Comparison of ENCODE assay signal across 19 mouse cellular contexts in genomic region chr12:28727061-28727460, GRCm38 (mm10). TPM values are rescaled to one million over a fixed set of nuclear protein-coding genes. Genes with fewer than 3 reads are reported as not detected.
DNase-seq lines count a peak whose midpoint lies in the region; ATAC-seq and TF ChIP-seq lines count a peak whose summit lies in the region.
"Had no signal": no experiment of that assay in that cellular context is flagged by ENCODE, and none has a peak within 500 bp of the region (broad histone marks: within the 10 kb centered on the region; RNA-seq: fewer than 3 reads in every experiment).

No protein-coding gene starts in this region.

- no peak overlapping the region for H3K4me2 ChIP-seq in forebrain, embryonic 14.5 days (ENCODE audit: low read length)
- H3K4me2 ChIP-seq: heart, embryonic 11.5 days; limb, embryonic 15.5 days; neural tube, embryonic 13.5 days had no signal

- DNase-seq in lung, postnatal 36 days = peak; percentile 8
- DNase-seq in lung, postnatal 10 days = no peak
- DNase-seq in ES-CJ7 (ENCODE audit: low read depth, low spot score) = peak; percentile 33
- DNase-seq in splenic B cell, adult 2 months (ENCODE audit: low read depth, low spot score) = peak; percentile 12
- no peak for DNase-seq in gastrocnemius, adult 2 months
- no peak for DNase-seq in forebrain, embryonic 14.5 days (ENCODE audit: low spot score)
- DNase-seq: cerebellum, adult 8-10 months; heart, postnatal 10 days; kidney, adult 2 months; kidney, postnatal 14 days; right cerebral cortex, postnatal 25 days; thymus, postnatal 14 days had no signal

- TF ChIP-seq CTCF in gastrocnemius, adult 2 months (IDR thresholded peaks at IDR 0.05) = no peak

- ATAC-seq in granulocyte monocyte progenitor cell, adult 5-6 weeks (replicated peaks; ENCODE audit: poor library complexity, severe bottlenecking) = peak; percentile 67
- no peak for ATAC-seq in forebrain, embryonic 14.5 days
- ATAC-seq: lung, postnatal 0 days; Patski had no signal

- WGBS in forebrain, embryonic 14.5 days = 89% methylated on average over 5 of the region's 5 CpGs

- no peak overlapping the region for H3K27ac ChIP-seq in gastrocnemius, adult 2 months
- H3K27ac ChIP-seq in forebrain, embryonic 14.5 days (ENCODE audit: low read depth, low read length) = no peak overlapping the region
- H3K27ac ChIP-seq: embryonic facial prominence, embryonic 10.5 days; limb, embryonic 15.5 days; neural tube, embryonic 13.5 days had no signal

- intact Hi-C loops in gastrocnemius, adult 2 months (cut with DNase I) = no loop called here

- H3K36me3 ChIP-seq in splenic B cell, adult 2 months (ENCODE audit: control insufficient read depth, insufficient read depth, low read length, poor library complexity, severe bottlenecking) = peaks cover 4% of the 10 kb centered on the region; the same call in 1 of the 2 replicates
- peaks cover 26% of the 10 kb centered on the region for H3K36me3 ChIP-seq in forebrain, embryonic 14.5 days (ENCODE audit: control insufficient read depth, insufficient read depth, low read length)

- no peaks in the 10 kb centered on the region for H3K27me3 ChIP-seq in splenic B cell, adult 2 months (ENCODE audit: control insufficient read depth, insufficient read depth, low read length, poor library complexity, severe bottlenecking)
- H3K27me3 ChIP-seq in forebrain, embryonic 14.5 days (replicated peaks; ENCODE audit: control insufficient read depth, insufficient read depth, low read length) = no peaks in the 10 kb centered on the region
- H3K27me3 ChIP-seq: limb, embryonic 15.5 days; neural tube, embryonic 13.5 days; Patski had no signal

- H3K9ac ChIP-seq in forebrain, embryonic 14.5 days (ENCODE audit: low read length) = no peak overlapping the region
- H3K9ac ChIP-seq: limb, embryonic 15.5 days; neural tube, embryonic 13.5 days had no signal

- H3K9me3 ChIP-seq in forebrain, embryonic 14.5 days (replicated peaks; ENCODE audit: control insufficient read depth, low read length) = no peaks in the 10 kb centered on the region
- H3K9me3 ChIP-seq: embryonic facial prominence, embryonic 10.5 days; limb, embryonic 15.5 days; neural tube, embryonic 13.5 days had no signal

- H3K4me3 ChIP-seq in gastrocnemius, adult 2 months = no peak overlapping the region
- no peak overlapping the region for H3K4me3 ChIP-seq in forebrain, embryonic 14.5 days (ENCODE audit: low read depth, low read length)
- H3K4me3 ChIP-seq: embryonic facial prominence, embryonic 10.5 days; limb, embryonic 15.5 days; neural tube, embryonic 13.5 days had no signal

- no peaks in the 10 kb centered on the region for H3K4me1 ChIP-seq in forebrain, embryonic 14.5 days (ENCODE audit: control insufficient read depth, insufficient read depth, low read length)
- H3K4me1 ChIP-seq: limb, embryonic 15.5 days had no signal

RNA-seq across cellular contexts. Expression of gene Trappc12, which starts 23.2 kb away (rescaled TPM):
- 40.9 and 41.2 TPM in 2 replicates for total RNA-seq in granulocyte monocyte progenitor cell, adult 5-6 weeks (2014; fragmentation: Nextera tagmentation)
- total RNA-seq in granulocyte monocyte progenitor cell, adult 5-6 weeks (2017) = 40.5 and 46.5 TPM in 2 replicates
- total RNA-seq in gastrocnemius, adult 2 months (2021) = 10 to 100 TPM; 18.2 to 22.5 TPM
- 38.4 and 43.2 TPM in 2 replicates for polyA plus RNA-seq in forebrain, embryonic 14.5 days (2014; fragmentation: Nextera tagmentation; extraction: Ambion mirVana)

RNA-seq across cellular contexts. Expression of gene Eipr1, which starts 24.5 kb away (rescaled TPM):
- 23.6 and 31.2 TPM in 2 replicates for total RNA-seq in granulocyte monocyte progenitor cell, adult 5-6 weeks (2014; fragmentation: Nextera tagmentation)
- 24.4 and 25.5 TPM in 2 replicates for total RNA-seq in granulocyte monocyte progenitor cell, adult 5-6 weeks (2017)
- total RNA-seq in gastrocnemius, adult 2 months (2021) = 1 to 10 TPM; 6.5 to 7.2 TPM
- 80.9 and 87.5 TPM in 2 replicates for polyA plus RNA-seq in forebrain, embryonic 14.5 days (2014; fragmentation: Nextera tagmentation; extraction: Ambion mirVana)

RNA-seq across cellular contexts. Expression of gene Adi1, which starts 52.0 kb away (rescaled TPM):
- total RNA-seq in granulocyte monocyte progenitor cell, adult 5-6 weeks (2014; fragmentation: Nextera tagmentation) = 103 and 113 TPM in 2 replicates
- 34.1 and 43.9 TPM in 2 replicates for total RNA-seq in granulocyte monocyte progenitor cell, adult 5-6 weeks (2017)
- total RNA-seq in gastrocnemius, adult 2 months (2021) = 10 to 100 TPM; 59.4 to 84.7 TPM
- polyA plus RNA-seq in forebrain, embryonic 14.5 days (2014; fragmentation: Nextera tagmentation; extraction: Ambion mirVana) = 43.6 and 44.8 TPM in 2 replicates

Comparison
In these comparisons a context has a peak if more than half of its experiments do, and no peak if none do; other contexts are left out.
1. DNase-seq: peak in lung, postnatal 36 days (single experiment), ES-CJ7 (single experiment) and splenic B cell, adult 2 months (single experiment); none in lung, postnatal 10 days (single experiment), gastrocnemius, adult 2 months (single experiment) and forebrain, embryonic 14.5 days (single experiment).